ENCODE assay signal across 11 mouse cellular contexts in genomic region chr12:42972766-42973165, GRCm38 (mm10).
DNase-seq lines count a peak whose midpoint lies in the region.
"Had no signal": no experiment of that assay in that cellular context is flagged by ENCODE, and none has a peak within 500 bp of the region (broad histone marks: within the 10 kb centered on the region; RNA-seq: fewer than 3 reads in every experiment).

No protein-coding gene starts in this region.

- 75% methylated on average over 4 of the region's 4 CpGs for WGBS in limb, embryonic 10.5 days

- H3K27me3 ChIP-seq in limb, embryonic 10.5 days (ENCODE audit: low read depth, poor library complexity, severe bottlenecking), result no peaks in the 10 kb centered on the region
- H3K27me3 ChIP-seq: heart, embryonic 15.5 days had no signal

- no peaks in the 10 kb centered on the region for H3K4me1 ChIP-seq in limb, embryonic 10.5 days
- H3K4me1 ChIP-seq: heart, embryonic 15.5 days had no signal

- no peak overlapping the region for H3K4me3 ChIP-seq in limb, embryonic 10.5 days
- H3K4me3 ChIP-seq: heart, embryonic 15.5 days had no signal

- no peak overlapping the region for H3K27ac ChIP-seq in limb, embryonic 10.5 days
- H3K27ac ChIP-seq: heart, embryonic 15.5 days; liver, embryonic 14.5 days had no signal

- no peaks in the 10 kb centered on the region for H3K36me3 ChIP-seq in limb, embryonic 10.5 days
- H3K36me3 ChIP-seq: heart, embryonic 15.5 days had no signal

- intact Hi-C loops in left cerebral cortex, postnatal 10 days (cut with DNase I), result no loop called here

- no peaks in the 10 kb centered on the region for H3K9me3 ChIP-seq in limb, embryonic 10.5 days (replicated peaks)
- H3K9me3 ChIP-seq: heart, embryonic 15.5 days had no signal

- peak; percentile 57 for DNase-seq in heart, postnatal 4 days
- no peak for DNase-seq in heart, adult 9 months (ENCODE audit: low spot score in 2 of 2)
- peak; percentile 15 for DNase-seq in 416B (ENCODE audit: low read depth)
- peak; percentile 30 for DNase-seq in ZHBTc4 (ENCODE audit: low read depth, low spot score)
- DNase-seq in limb, embryonic 10.5 days (ENCODE audit: low spot score), result peak; percentile 67
- no peak for DNase-seq in spleen, adult 12 weeks (ENCODE audit: low spot score)
- DNase-seq in right cerebral cortex, postnatal 4 days, result no peak
- DNase-seq in left cerebral cortex, postnatal 10 days (ENCODE audit: extremely low spot score in 1 of 2, low spot score in 2 of 2), result no peak
- DNase-seq: thymus, postnatal 25 days had no signal

Comparison
In these comparisons a context has a peak if more than half of its experiments do, and no peak if none do; other contexts are left out.
1. DNase-seq: peak in heart, postnatal 4 days (single experiment), 416B (single experiment), ZHBTc4 (single experiment) and limb, embryonic 10.5 days (single experiment); none in heart, adult 9 months (0 of 2), spleen, adult 12 weeks (single experiment), right cerebral cortex, postnatal 4 days (single experiment) and left cerebral cortex, postnatal 10 days (0 of 2).